Mouse (Mus musculus) c-Kit-positive CD71-negative TER-119-negative erythroid progenitor cells, embryonic 14.5 days (primary cell): Measurements from ENCODE around the gene Ncf2.

Experiments
- DNase-seq: peaks from one replicate; pipeline ENCODE4 v3.0.0-alpha.2; 2013; ENCODE audit warnings: low read depth

Ncf2 gene

GRCm38 (mm10) chr1:152796683-152797263, 3.2 kb upstream of the Ncf2 start:
- no peak for DNase-seq

- DNase-seq: no peak
Measured at GRCm38 (mm10) chr1:152798125-152798524, 1.9 kb upstream of the Ncf2 start.

GRCm38 (mm10) chr1:152800633-152801176, 711 bp downstream of the Ncf2 start:
- DNase-seq: no peak

- DNase-seq: no peak
Measured at GRCm38 (mm10) chr1:152804907-152805306, 4.9 kb downstream of the Ncf2 start.

GRCm38 (mm10) chr1:152807619-152808391, 7.8 kb downstream of the Ncf2 start:
- no peak for DNase-seq

- DNase-seq: no peak
Measured at GRCm38 (mm10) chr1:152808392-152808680, 8.3 kb downstream of the Ncf2 start.

DNA sequence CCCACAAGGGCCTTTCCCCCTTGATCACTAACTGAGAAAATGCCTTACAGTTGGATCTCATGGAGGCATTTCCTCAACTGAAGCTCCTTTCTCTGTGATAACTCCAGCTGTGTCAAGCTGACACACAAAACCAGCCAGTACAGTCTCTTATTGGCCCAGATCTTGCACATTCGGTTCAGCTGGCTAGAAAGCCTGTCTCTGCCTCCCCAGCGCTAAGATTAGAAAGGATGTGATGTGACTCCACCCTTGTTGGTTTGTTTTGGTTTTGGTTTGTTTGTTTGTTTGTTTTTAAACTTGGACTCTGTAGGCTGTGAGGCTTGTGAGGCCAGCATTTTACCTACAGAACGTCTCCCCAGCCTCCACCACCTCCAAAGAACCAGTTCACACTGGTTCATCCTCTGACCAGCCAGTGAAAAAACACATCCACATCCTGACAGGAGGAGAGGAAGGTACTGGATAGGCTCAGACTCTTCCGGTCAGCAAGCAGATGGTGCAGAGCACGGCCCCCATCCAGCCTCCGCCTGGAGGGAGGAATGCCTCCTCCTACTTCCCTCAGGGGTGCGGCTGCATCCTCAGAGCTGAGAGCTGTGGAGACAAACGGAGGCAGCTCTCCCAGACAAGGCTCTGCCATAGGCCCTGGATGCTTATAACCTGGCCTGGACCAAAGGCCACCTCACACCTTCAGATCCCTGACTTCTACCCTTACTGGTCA, 9.7 kb downstream of the Ncf2 start:
- DNase-seq: no peak

- no peak for DNase-seq
Measured at GRCm38 (mm10) chr1:152810533-152811439, 10.8 kb downstream of the Ncf2 start.

DNA sequence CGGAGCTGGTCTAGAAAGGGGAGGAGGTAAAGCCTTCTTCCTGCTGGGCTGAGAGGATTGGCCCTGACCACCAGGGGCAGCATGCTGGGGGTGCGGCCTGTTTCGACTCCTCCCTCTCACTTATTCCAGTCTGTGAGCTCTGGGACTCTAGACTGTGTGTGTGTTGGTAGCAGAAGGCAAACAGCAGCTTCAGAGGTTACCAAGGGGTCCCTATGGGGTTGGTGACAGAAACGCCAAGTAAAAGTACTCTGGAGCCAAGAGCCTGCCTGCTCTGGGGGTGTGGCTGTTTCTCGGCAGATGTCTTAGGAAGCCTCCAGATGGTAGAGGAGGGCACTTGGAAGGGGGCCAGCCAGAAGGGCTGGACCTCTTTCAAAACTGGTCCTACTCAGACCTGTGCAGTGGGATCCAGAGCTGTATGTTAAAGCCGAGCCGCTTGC, 15.3 kb downstream of the Ncf2 start:
- DNase-seq: no peak

GRCm38 (mm10) chr1:152817027-152817769, 17.2 kb downstream of the Ncf2 start:
- DNase-seq: no peak

DNA sequence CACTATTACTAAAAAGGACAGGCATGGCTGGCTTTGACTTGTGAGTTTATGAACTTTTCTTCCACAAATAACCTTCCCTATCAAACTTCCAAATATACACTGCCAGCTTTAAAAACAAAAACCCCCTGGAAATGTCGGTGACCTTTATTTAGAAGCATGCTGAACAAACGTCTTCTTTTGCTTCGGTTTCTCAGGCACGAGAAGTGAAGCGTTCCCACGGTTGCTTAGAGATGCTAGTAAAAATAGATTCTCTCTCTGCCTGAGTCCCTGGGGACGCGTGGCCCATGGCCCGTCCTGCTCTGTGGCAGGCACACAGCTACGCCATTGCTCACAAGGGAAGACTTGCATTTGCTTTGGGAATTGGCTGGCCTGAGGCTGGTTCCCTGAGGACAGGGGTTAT, 17.8 kb downstream of the Ncf2 start:
- no peak for DNase-seq

DNA sequence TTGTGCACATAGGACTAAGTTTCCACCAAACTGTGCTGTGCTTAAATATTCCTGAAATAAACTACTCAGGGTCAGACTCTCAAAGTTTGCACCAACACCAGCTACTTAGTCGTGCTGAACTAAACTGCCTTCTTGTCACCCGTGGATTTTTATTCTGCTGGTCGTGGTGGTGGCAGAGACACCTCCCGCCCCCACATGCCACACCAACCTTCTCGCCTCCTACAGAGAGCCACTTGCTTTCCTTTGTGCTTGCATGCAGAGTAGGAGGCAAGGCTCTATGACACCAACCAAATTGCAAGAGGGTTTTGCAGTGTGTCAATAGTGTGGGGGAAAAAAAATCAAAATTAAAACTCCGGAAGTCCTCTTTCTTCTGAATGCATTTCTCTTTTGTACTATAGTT, 19.6 kb downstream of the Ncf2 start:
- DNase-seq: no peak

DNA sequence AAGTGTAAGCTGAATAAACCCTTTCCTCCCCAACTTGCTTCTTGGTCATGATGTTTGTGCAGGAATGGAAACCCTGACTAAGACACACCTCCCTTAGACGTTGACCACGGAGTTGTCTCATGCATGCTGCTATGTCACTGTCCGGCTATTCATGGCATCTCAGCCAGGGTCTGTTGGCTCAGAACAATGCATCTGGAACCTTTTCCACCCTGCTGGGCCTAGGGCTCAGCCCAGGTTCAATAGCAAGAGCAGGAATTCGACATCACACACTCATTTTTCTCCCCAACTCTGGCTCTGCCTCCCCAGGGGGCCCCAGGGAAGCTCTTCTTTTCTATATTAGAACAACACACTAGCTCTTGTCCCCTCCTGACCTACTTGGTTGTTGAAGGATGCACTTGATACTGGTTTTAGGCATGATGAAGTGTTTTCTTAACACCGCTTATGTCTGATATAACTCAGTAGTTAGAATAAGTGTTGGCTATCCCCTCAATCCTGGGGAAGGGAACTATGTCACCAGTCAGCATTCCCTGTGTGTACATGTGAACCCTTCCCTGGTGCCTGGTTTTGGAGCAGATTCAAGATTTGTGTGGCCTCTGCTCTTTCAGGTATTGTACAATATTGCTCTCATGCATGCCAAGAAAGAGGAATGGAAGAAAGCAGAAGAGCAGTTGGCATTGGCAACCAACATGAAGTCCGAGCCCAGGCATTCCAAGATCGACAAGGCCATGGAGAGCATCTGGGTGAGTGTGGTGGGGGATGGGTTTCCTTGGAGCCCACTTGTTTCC, 21.1 kb downstream of the Ncf2 start:
- DNase-seq: no peak

DNA sequence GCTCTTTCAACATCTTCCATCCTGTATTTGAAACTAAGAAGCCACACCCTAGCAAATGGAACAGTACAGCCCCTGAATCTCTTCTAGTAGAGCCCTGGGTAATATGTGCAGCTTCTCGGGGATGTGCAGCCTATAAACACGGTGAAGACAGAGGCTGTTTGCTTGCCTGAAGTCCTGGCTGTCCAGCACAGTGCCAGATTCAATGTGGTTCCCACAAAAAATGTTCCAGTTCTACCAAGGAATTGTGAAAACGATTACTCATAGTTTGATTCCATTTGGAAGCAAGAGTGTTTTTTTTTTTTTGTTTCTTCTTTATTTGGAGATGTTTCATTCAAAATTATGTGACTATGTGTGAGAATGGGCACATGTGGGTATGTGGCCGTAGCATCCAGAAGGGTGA, 21.8 kb downstream of the Ncf2 start:
- no peak for DNase-seq

DNA sequence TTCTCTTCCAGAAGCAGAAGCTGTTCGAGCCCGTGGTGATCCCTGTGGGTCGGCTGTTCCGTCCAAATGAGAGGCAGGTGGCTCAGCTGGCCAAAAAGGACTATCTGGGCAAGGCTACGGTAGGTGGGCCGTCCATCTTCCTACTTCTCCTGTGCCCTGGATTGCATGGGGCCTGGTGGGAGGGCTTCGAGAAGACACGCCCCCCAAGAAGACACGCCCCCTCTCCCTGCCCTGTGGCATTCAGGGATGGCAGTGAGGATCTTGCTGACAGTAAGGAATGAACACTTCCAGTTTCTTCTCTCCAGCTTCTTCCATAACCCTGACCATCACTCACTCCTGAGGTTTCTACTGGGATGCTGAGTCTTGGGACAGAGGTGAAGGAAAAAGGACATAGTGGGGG, 24.2 kb downstream of the Ncf2 start:
- no peak for DNase-seq

GRCm38 (mm10) chr1:152826446-152826845, 26.5 kb downstream of the Ncf2 start:
- DNase-seq: no peak

GRCm38 (mm10) chr1:152828168-152828567, 28.2 kb downstream of the Ncf2 start:
- no peak for DNase-seq

- DNase-seq: no peak
Measured at GRCm38 (mm10) chr1:152828637-152829355, 28.8 kb downstream of the Ncf2 start.

GRCm38 (mm10) chr1:152830054-152830453, 30.1 kb downstream of the Ncf2 start:
- no peak for DNase-seq

- DNase-seq: no peak
Measured at GRCm38 (mm10) chr1:152831003-152831402, 31.0 kb downstream of the Ncf2 start.
